Mouse (Mus musculus) liver, embryonic 18 days (tissue): Measurements from ENCODE around the gene Olfr460. TPM values are rescaled to one million over a fixed set of nuclear protein-coding genes. Genes with fewer than 3 reads are reported as not detected.

ENCODE experiments used
- polyA plus RNA-seq: library from polyadenylated mRNA; depleted of rRNA; stranded (reverse); fragments of >200 nt; gene quantifications from 2 replicates; pipeline ENCODE4 v1.2.3, GENCODE M21; 2012; rRNA removed

Olfr460 gene
- polyA plus RNA-seq: 0.01 TPM in 1 of 2 replicates, not detected in the other

GRCm38 (mm10) chr6:40569187-40569586 is at the start of gene Olfr460:
Olfr460 (plus strand) TSS chr6:40569487.

DNA sequence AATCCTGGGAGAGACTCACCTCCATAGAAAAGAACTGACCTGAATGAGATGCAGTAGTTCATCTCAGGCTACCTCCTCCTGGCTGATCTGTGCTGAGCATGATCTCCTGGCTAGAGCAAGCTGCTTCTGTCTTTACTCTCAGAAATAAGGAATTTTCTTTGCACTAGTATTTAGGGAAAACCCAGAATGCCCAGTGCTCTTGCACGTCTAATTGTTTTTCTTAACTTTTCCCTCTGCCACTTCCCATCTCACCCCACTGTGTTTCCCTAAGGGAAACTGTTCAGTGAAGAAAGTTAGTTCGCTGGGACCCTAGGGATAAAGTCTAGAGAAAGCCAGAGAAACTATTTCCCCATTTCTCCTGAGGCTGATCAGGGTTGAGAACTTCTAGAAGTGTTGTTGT is 14.3 kb upstream of the Olfr460 start, which contains the start of gene Olfr461:
Gene Olfr461 (minus strand): TSS at position 101 of the 400 bp plus-strand sequence.

DNA sequence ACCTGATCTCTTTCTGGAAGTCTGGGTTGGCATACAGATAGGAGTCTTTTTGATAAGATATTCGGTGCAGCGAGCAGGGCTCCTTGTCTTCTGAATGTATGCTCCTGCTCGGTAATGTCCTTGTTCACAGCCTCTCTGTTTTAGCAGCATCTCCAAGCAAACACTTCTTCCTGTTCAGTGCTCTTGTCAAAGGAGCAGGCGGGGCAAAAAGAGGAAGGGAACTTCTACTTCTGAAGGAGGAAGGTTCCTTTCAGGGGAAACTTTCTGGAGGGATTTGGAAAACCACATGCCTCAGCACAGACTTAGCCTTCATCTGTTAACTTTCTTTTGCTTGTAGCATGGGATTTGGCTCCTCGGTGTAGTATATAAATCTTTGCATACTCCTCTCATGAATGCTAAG is 16.4 kb downstream of the Olfr460 start, which contains the start of gene Clec5a:
Gene Clec5a (minus strand): TSS at position 177 of the 400 bp plus-strand sequence.

GRCm38 (mm10) chr6:40613260-40613852 is 44.1 kb downstream of the Olfr460 start, which contains the start of gene Tas2r138:
Tas2r138 (minus strand) TSS chr6:40613310.

Other genes with a start within 250 kb of the Olfr460 start
- gene Agk, start 244.3 kb upstream of the Olfr460 start, polyA plus RNA-seq: 7.0 TPM in 2 replicates
- 3.3 and 3.4 TPM in 2 replicates for gene E330009J07Rik, start 133.4 kb upstream of the Olfr460 start, polyA plus RNA-seq
- gene Wee2, start 130.4 kb upstream of the Olfr460 start, polyA plus RNA-seq: 0.01 TPM in 2 replicates
- 37.9 and 40.0 TPM in 2 replicates for gene Ssbp1, start 98.1 kb upstream of the Olfr460 start, polyA plus RNA-seq
- gene Tas2r137, start 78.3 kb upstream of the Olfr460 start, polyA plus RNA-seq: not detected in 2 replicates
- 0.07 TPM in 1 of 2 replicates, not detected in the other for gene Tas2r108, start 76.0 kb upstream of the Olfr460 start, polyA plus RNA-seq
- not detected in 2 replicates for gene Prss37, start 50.0 kb upstream of the Olfr460 start, polyA plus RNA-seq
- gene Olfr461, start 14.4 kb upstream of the Olfr460 start, polyA plus RNA-seq: not detected in 2 replicates
- 7.0 and 8.9 TPM in 2 replicates for gene Clec5a, start 16.3 kb downstream of the Olfr460 start, polyA plus RNA-seq
- not detected in 2 replicates for gene Tas2r138, start 43.8 kb downstream of the Olfr460 start, polyA plus RNA-seq
- gene Mgam, start 59.3 kb downstream of the Olfr460 start, polyA plus RNA-seq: 6.7 and 7.3 TPM in 2 replicates